9 mouse cellular contexts compared by ENCODE assay signal in genomic region chr12:16009822-16010620, GRCm38 (mm10).
A peak's percentile ranks its signal among the peaks of the same experiment; 100 is the strongest.
DNase-seq lines count a peak whose midpoint lies in the region; ATAC-seq and TF ChIP-seq lines count a peak whose summit lies in the region.
"Had no signal": no experiment of that assay in that cellular context is flagged by ENCODE, and none has a peak within 500 bp of the region (broad histone marks: within the 10 kb centered on the region; RNA-seq: fewer than 3 reads in every experiment).

No protein-coding gene starts in this region.

- H3K27me3 ChIP-seq in hindbrain, embryonic 10.5 days (ENCODE audit: insufficient read depth, poor library complexity, severe bottlenecking), result no peaks in the 10 kb centered on the region
- no peaks in the 10 kb centered on the region for H3K27me3 ChIP-seq in hindbrain, embryonic 12.5 days
- no peaks in the 10 kb centered on the region for H3K27me3 ChIP-seq in ES-Bruce4 (ENCODE audit: control insufficient read depth, insufficient read depth, low read length, poor library complexity, severe bottlenecking)
- H3K27me3 ChIP-seq in kidney, embryonic 15.5 days, result no peaks in the 10 kb centered on the region

- no peak overlapping the region for H3K9ac ChIP-seq in hindbrain, embryonic 12.5 days
- H3K9ac ChIP-seq in ES-Bruce4 (ENCODE audit: low read depth, poor library complexity, severe bottlenecking), result no peak overlapping the region
- H3K9ac ChIP-seq in kidney, embryonic 15.5 days, result no peak overlapping the region
- H3K9ac ChIP-seq: liver, embryonic 14.5 days had no signal

- DNase-seq in hindbrain, embryonic 10.5 days (ENCODE audit: low spot score), result peak; percentile 18
- DNase-seq in embryo, embryonic 10 days (ENCODE audit: low spot score), result peak; percentile 50
- no peak for DNase-seq in adrenal gland, postnatal 10 days
- DNase-seq in spleen, postnatal 36 days (ENCODE audit: low spot score in 2 of 2), result no peak
- DNase-seq in frontal cortex, postnatal 10 days (ENCODE audit: low spot score in 2 of 2), result no peak

- TF ChIP-seq CTCF in ES-Bruce4 (IDR thresholded peaks at IDR 0.05; ENCODE audit: low read depth, low read length), result no peak

- 65% methylated on average over 10 of the region's 10 CpGs for WGBS in hindbrain, embryonic 10.5 days
- 63% methylated on average over 10 of the region's 10 CpGs for WGBS in hindbrain, embryonic 12.5 days
- WGBS in kidney, embryonic 15.5 days, result 27% methylated on average over 10 of the region's 10 CpGs

- no peaks in the 10 kb centered on the region for H3K9me3 ChIP-seq in hindbrain, embryonic 10.5 days
- no peaks in the 10 kb centered on the region for H3K9me3 ChIP-seq in hindbrain, embryonic 12.5 days (replicated peaks)
- peaks cover 4% of the 10 kb centered on the region; the same call in 1 of the 2 replicates for H3K9me3 ChIP-seq in ES-Bruce4 (replicated peaks; ENCODE audit: control insufficient read depth, insufficient read depth, low read length, poor library complexity, severe bottlenecking)
- no peaks in the 10 kb centered on the region for H3K9me3 ChIP-seq in kidney, embryonic 15.5 days (replicated peaks)

- no peak for ATAC-seq in hindbrain, embryonic 12.5 days (ENCODE audit: low FRiP score)
- ATAC-seq in kidney, embryonic 15.5 days (replicated peaks; ENCODE audit: low FRiP score), result no peak

- no peaks in the 10 kb centered on the region for H3K36me3 ChIP-seq in hindbrain, embryonic 10.5 days
- H3K36me3 ChIP-seq in hindbrain, embryonic 12.5 days, result no peaks in the 10 kb centered on the region
- no peaks in the 10 kb centered on the region for H3K36me3 ChIP-seq in ES-Bruce4 (ENCODE audit: control insufficient read depth, insufficient read depth, low read length, poor library complexity, severe bottlenecking)
- no peaks in the 10 kb centered on the region for H3K36me3 ChIP-seq in kidney, embryonic 15.5 days

- peaks cover 13% of the 10 kb centered on the region; the same call in 1 of the 2 replicates for H3K4me1 ChIP-seq in hindbrain, embryonic 10.5 days (replicated peaks)
- H3K4me1 ChIP-seq in hindbrain, embryonic 12.5 days, result peaks cover 2% of the 10 kb centered on the region; the same call in 1 of the 2 replicates
- H3K4me1 ChIP-seq in ES-Bruce4 (ENCODE audit: control insufficient read depth, insufficient read depth, low read length), result no peaks in the 10 kb centered on the region
- H3K4me1 ChIP-seq in kidney, embryonic 15.5 days, result peaks cover 27% of the 10 kb centered on the region

- H3K4me2 ChIP-seq in hindbrain, embryonic 12.5 days (replicated peaks), result no peak overlapping the region
- peak overlapping the region; percentile 20; the same call in 1 of the 2 replicates for H3K4me2 ChIP-seq in kidney, embryonic 15.5 days

- H3K27ac ChIP-seq in hindbrain, embryonic 10.5 days, result no peak overlapping the region
- no peak overlapping the region for H3K27ac ChIP-seq in hindbrain, embryonic 12.5 days
- peak overlapping the region; percentile 63 for H3K27ac ChIP-seq in ES-Bruce4 (ENCODE audit: insufficient read depth, low read length)
- peak overlapping the region; percentile 58 for H3K27ac ChIP-seq in kidney, embryonic 15.5 days
- H3K27ac ChIP-seq: liver, embryonic 14.5 days had no signal

- TF ChIP-seq POLR2A in ES-Bruce4 (IDR thresholded peaks at IDR 0.05; ENCODE audit: insufficient read depth, low read length), result no peak

- H3K4me3 ChIP-seq in hindbrain, embryonic 10.5 days, result no peak overlapping the region
- no peak overlapping the region for H3K4me3 ChIP-seq in hindbrain, embryonic 12.5 days
- peak overlapping the region; percentile 30 for H3K4me3 ChIP-seq in ES-Bruce4 (ENCODE audit: low read depth, low read length)
- no peak overlapping the region for H3K4me3 ChIP-seq in kidney, embryonic 15.5 days (replicated peaks)

- peak; percentile 68 for TF ChIP-seq EP300 in ES-Bruce4 (IDR thresholded peaks at IDR 0.05; ENCODE audit: insufficient read depth, low read depth, low read length)

Comparison
In these comparisons a context has a peak if more than half of its experiments do, and no peak if none do; other contexts are left out.
1. DNase-seq: peak in hindbrain, embryonic 10.5 days (single experiment) and embryo, embryonic 10 days (single experiment); none in adrenal gland, postnatal 10 days (single experiment), spleen, postnatal 36 days (0 of 2) and frontal cortex, postnatal 10 days (0 of 2).
2. H3K27ac ChIP-seq: peak in ES-Bruce4 (single experiment) and kidney, embryonic 15.5 days (single experiment); none in hindbrain, embryonic 10.5 days (single experiment) and hindbrain, embryonic 12.5 days (single experiment).